Mouse (Mus musculus) granulocyte monocyte progenitor cell, adult 5-6 weeks (primary cell): ENCODE data around the gene Trappc2l. TPM values are rescaled to one million over a fixed set of nuclear protein-coding genes. Genes with fewer than 3 reads are reported as not detected.
"Not testable (repeated sequence)": the region's sequence is repeated elsewhere in the genome, so short reads cannot be mapped to it uniquely, and the experiment has no call there.

ENCODE experiments used
- ATAC-seq: replicated peaks from 2 replicates; pipeline ENCODE4 v1.8.0; 2016; ENCODE audit warnings: mild to moderate bottlenecking, moderate TSS enrichment, inconsistent platforms; ENCODE audit not compliant: poor library complexity, severe bottlenecking
- total RNA-seq, 2 experiments: library from RNA; stranded (forward) in 1 of 2; stranded (reverse) in 1 of 2; fragments of 200-712, 200-1000 nt in 1 of 2; fragments of >200 nt in 1 of 2; fragmentation: Nextera tagmentation in 1 of 2; gene quantifications; 2 replicates each; pipeline ENCODE4 v1.2.3; 2014 to 2017

The Trappc2l gene
- total RNA-seq (2014; fragmentation: Nextera tagmentation) (41.0 and 55.7 TPM in 2 replicates), total RNA-seq (2017) (16.1 and 21.7 TPM in 2 replicates)

DNA sequence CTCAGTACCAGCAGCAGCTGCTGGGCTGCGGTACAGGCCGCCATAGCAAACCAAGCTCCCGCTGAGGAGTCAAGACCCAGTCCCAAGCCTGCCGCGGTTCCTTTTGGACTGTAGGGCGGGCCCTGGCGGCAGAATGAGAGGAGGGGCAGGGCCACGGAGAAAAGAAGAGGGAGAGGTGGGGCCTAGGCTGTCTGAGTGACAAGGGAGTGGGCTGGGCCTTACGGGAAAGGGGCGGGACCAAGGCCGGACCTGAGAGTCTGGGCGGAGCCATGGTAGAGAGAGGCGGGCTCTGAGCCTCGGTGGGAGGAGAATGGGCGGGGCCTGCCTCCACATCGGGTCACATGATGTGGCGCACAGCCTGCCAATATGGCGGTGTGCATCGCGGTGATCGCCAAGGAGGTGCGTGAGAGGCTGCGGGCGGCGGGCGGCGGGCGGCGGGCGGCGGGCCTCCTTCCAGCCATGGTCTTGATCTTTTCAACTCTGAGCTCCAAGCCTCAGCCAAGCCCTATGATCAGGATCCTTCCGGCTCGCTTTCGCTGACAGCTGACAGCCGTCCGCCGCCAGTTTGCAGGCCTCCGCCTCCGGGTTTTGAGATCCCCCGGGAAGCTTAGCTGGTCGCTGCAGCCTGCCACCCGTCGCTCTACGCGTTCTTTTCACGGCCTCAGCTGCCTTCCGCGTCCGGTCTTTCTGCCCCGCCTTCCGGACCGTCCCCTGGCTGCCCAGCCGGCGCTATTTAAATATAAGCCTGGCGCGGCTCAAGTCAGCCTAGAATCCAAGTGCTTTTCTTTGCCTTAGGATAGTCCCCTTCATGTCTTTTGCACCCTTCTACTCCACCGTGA, at the start of gene Trappc2l, which contains the start of gene Galns:
Trappc2l (plus strand) TSS at position 346 of the 839 bp plus-strand sequence.
Galns (minus strand) TSS at position 169 of the 839 bp plus-strand sequence.
- ATAC-seq, result peak; percentile 96

DNA sequence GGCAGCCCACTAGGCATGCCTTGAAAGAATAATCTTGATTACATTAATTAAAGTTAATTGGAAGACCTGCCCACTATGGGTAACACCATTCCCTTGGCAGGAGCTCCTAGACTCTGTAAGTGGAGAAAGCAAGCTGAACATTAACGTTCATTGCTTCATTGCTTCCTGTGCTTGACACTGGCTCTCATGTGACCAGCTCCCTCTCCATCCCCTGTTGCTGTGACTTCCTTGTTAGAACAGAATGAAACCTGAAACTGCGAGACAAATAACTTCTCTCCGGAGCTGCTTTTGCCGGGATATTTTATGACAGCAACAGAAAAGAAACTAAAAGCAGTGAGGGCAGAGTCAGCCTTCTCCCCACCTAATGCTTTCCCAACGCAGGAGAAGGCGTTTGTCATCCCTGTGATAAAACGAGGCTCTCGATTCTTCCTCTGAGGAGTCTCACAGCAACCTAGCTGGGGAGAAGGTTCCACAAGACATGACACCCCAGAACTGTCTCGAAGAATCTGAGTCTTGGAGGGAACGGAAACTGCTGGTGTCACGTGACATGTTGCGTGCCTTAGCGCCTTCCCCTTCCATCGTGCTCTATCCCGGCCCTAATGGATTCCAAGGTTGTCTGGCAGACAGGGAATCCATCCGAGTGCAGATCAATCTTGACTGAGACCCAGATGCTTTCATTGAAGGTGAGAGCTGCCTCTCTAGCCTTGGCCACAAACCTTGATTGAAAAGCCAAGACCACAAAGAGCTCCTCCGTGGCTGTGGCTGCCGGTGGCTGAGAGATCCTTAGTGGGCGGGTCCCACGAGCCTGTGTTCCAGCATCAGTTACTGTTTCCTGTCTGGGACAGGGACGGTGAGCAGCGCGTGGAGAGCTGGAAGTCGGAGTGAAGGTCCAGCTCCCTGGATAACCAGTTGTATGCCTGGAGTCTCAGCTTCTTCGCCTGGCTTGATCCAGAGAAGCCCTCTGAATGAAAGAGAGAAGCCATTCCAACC, 46.8 kb upstream of the Trappc2l start:
- ATAC-seq, result peak; percentile 51

DNA sequence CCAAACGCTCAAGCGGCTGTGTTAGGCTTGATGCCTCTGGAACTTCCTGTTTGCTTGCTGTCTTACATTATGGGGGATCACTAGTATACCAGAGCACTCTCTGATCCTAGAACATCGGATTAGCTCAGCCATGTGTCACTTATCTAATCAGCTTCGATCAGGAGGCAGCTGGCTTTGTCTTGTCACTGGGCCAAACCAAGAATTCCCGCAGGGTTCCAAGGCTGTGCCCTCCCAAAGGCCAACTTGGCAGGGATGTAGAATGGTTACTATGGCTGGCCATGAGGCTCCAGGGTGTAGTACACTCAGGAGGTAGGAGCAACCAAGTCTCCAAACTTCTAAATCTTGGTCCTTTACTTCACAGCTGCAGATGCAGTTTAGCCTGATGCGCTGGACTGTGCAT, 44.7 kb upstream of the Trappc2l start:
- ATAC-seq, result no peak

DNA sequence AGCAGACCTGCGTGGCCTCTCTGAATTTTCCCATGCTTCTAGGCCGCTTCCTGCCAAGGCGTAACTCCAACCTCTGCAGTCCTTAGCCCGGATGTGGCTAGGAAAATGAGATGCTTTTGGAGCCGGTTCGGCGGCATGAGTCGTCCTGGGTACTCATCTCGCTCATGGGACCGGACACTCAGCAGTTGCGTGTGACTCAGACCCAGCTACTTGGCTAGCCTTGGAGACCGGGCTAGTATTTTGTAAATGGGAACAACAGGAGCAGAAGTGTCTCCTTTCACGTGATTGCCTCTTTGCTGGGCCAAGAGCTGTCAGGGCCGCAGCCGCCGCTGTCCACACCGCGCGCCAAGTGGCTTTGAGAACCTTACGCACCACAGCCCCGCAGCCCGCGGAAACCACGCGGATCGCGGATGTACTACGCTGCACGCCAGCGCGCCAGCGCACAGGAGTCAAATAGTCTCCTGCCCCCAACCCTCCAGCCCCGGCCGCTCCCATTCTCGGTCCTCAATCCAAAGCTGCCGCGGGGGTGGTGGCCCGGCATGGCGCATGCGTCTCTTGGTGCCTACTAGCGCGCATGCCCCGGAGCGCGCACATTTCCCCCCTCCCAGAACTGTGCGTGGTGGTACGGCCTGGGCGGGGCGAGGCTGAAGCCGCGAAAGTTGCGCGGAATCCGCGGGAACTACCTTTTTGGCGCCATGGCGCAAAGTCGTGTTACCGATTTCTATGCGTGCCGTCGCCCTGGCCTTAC, 43.9 kb upstream of the Trappc2l start, which contains the start of gene Cdt1:
Cdt1 (plus strand) TSS at position 655 of the 748 bp plus-strand sequence.
- peak; percentile 71 for ATAC-seq

DNA sequence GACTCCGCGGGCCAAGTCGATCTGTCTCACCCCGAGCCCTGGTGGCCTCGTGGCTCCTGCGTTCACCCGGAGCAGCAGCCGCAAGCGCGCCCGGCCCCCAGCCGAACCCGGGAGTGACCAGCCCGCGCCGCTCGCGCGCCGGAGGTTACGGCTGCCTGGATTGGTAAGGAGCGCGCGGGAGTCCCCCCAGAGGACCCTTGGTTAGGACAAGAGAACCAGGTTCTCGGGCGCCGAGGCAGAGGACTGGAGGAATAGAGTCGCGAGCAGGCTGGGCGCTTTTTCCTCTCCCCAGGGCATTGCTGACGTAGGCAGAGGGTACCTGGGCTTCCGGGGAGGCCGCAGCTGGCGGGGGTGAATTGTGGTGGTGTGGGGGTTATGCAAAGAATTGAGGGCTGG, 43.3 kb upstream of the Trappc2l start:
- no peak for ATAC-seq

DNA sequence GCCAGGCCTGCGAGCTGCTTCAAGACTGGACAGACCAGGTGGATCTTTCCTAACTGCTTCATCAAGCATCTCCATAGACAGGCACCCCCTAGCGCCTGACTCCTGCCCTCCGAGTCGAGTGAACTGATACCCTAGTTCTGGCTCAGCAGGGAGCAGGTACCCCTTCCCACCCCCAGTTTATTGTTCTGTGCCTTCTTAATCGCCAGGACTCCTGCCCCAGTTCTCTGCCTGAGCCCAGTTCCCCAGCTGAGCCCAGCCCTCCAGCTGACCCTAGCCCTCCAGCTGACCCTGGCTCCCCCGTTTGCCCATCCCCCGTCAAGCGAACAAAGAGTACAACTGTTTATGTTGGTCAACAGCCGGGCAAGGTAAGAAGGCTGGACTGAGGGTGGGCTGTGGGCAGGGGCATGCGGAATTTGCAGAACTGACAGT, 42.5 kb upstream of the Trappc2l start:
- ATAC-seq, result no peak

DNA sequence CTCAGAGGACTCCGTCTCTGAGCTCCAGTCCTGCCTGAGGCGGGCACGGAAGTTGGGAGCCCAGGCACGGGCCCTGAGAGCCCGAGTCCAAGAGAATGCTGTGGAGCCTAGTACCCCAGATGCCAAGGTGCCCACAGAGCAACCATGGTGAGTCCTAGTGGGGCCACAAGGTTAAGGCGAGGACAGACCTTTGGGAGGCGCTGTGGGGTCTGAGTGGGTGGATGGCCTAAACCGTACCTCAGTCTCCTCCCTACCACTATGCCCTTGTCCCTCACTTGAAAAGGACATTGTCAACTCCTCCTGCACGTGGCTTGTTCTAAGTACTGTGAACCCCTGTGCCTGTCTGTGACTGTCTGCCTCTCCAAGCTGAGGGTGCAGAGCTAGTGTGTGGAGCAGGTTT, 42.1 kb upstream of the Trappc2l start:
- no peak for ATAC-seq

DNA sequence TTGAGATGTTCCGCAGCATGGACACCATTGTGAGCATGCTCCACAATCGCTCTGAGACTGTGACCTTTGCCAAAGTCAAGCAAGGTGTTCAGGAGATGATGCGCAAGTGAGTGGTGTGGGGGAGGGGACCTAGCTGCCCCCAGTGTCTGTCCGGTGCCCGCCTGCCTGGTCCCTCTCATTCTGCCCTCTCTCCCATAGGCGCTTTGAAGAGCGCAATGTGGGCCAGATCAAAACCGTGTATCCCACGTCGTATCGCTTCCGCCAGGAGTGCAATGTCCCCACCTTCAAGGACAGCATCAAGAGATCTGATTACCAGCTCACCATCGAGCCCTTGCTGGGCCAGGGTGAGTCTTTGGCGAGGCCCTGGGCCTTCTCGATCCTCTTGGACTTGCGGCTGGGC, 41.4 kb upstream of the Trappc2l start:
- ATAC-seq, result no peak

DNA sequence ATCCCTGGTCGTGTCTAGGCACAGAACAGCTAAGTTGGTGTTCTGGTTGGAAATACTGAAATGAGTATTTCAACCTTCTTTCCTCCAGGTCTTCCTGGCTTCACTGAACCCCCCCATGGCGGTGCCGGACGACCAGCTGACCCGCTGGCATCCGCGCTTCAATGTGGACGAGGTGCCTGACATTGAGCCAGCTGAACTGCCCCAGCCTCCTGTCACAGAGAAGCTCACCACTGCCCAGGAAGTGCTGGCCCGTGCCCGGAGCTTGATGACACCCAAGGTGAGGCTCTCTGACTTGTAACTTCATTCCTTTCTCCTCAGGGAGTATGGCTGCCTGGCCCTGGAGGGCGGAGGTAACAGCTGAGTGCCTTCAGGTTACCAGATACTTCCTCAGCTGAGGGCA, 40.3 kb upstream of the Trappc2l start:
- no peak for ATAC-seq

DNA sequence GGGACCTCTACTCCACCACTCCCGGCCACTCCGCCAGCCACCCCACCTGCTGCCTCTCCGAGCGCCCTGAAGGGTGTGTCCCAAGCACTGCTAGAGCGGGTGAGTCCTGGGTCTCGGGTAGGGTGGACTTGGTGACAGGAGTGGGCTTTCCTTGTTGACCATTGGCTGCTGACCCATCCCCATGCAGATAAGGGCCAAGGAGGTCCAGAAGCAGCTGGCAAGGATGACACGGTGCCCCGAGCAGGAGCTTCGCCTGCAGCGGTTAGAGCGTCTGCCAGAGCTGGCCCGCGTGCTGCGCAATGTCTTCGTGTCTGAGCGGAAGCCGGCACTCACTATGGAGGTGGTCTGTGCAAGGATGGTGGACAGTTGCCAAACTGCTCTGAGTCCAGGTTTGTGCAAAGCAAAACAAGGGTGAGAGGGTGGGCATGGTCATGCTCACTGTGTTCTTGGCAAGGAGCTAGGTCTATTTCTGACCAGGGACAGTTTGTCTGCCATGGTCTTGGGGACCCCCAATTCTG, 39.6 kb upstream of the Trappc2l start:
- no peak for ATAC-seq

DNA sequence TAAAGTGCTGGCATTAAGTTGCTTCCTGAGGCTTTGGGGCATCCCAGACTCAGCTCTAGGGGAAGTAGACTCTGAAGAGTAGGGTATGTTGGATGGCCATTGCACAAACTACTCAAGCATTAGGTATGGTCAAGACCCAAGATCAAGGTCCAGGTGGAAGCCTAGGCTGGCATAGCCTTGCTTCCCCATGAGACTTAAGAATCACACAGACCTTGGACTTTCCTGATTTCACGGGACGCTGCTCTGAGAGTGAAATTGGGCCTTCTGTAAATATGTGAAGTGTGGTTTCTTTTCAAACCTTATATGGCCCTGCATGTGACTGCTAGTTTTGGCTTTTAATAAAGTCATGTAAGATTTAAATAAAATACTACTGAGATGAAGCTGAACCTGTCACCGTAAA, 38.7 kb upstream of the Trappc2l start:
- ATAC-seq, result no peak

DNA sequence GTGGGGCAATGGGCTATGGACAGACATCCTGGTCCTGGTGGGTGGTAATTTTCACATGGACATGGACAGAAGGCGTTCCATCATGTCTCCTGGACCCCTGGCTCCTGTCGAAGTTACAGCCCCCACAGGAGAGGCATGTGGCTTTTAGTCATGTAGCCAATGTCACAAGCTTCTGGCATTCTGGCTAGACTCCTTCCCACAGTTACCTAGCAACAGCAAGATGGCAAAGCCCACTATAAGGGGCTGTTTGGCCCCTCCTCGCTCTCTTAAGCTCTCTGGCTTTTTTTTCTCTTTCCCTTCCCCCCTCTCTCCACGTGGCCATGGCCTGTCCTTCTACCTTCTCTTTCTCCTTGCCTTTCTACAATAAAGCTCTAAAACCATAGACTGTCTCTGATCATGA, 38.3 kb upstream of the Trappc2l start:
- ATAC-seq, result not testable (repeated sequence)

DNA sequence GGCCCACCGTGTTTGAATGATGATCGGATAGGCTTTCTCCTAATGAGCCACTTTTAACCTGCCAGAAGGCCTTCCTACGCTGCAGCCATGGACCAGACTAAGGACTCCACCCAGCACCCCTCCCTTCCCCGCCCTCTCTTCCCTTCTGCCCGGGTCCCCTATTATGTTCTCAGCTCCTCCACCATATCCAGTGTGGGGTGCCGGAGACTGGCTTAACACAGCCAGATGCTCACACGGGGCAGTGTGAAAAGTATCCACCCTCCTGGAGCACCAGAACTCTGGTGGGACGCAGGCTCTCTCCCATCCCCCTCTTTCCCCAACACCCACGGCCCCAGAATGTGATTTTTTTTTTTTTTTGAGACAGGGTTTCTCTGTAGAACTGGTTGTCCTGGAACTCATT, 37.9 kb upstream of the Trappc2l start:
- no peak for ATAC-seq

DNA sequence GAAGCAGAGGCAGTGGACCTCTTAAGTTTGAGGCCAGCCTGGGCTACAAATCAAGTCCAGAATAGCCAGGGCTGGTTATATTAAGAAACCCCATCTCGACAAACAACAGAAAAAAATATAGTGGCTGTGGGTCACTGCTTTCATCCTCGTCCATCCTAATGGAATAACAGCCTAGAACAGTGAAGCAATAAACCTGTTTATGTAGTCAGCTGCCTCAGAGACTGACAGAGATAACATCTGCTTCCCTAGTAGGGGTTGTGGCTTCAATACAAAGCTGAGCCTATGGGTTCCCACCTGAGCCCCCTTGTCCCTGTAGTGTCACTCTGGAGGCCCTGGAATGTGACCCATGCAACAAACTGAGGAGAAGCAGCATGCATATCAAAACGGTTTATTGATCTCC, 37.2 kb upstream of the Trappc2l start:
- no peak for ATAC-seq

DNA sequence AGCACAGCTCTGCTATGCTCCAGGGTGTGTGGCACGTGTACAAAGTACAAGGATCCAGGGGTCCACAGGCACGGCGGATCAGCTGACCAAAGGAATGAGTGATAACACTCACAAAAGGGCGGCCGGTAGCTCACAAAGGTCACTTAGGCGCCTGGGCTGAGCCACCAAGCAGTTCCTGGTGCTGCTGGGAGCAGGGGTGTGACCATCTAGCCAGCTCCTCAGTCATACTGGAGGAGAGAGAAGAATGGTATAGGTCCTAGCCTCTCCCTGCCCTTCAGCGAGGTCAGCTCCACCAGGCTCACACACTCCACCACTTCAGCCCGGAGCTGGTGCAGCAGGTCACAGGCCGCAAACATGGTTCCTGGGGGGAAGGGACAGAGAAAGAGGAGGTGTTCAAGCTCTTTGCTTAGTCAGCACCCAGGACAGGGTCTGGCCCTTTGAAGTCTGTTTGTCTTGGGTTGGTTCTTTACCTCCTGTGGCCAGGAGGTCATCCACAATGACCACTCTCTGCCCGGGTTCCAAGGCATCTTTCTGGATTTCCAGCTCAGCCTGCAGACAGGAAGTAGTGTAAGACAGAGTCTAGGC, 36.7 kb upstream of the Trappc2l start:
- no peak for ATAC-seq

DNA sequence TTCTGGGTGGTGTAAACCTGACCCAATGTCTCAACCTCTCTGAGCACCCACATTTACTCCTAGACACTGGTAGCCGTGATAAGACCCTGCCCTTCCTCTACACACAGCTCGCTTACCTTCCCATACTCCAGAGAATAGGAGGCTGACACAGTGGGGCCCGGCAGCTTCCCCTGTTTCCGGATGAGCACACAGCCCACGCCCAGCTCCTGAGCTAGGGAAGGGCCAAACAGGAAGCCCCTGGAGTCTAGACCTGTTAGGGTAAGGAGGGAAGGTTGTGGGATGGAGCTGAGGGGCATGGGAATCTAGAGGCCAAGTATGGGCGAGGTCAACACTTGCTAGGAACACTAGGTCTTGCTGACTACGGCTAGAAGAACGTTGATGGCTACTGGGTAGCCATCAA, 36.2 kb upstream of the Trappc2l start:
- ATAC-seq, result no peak

DNA sequence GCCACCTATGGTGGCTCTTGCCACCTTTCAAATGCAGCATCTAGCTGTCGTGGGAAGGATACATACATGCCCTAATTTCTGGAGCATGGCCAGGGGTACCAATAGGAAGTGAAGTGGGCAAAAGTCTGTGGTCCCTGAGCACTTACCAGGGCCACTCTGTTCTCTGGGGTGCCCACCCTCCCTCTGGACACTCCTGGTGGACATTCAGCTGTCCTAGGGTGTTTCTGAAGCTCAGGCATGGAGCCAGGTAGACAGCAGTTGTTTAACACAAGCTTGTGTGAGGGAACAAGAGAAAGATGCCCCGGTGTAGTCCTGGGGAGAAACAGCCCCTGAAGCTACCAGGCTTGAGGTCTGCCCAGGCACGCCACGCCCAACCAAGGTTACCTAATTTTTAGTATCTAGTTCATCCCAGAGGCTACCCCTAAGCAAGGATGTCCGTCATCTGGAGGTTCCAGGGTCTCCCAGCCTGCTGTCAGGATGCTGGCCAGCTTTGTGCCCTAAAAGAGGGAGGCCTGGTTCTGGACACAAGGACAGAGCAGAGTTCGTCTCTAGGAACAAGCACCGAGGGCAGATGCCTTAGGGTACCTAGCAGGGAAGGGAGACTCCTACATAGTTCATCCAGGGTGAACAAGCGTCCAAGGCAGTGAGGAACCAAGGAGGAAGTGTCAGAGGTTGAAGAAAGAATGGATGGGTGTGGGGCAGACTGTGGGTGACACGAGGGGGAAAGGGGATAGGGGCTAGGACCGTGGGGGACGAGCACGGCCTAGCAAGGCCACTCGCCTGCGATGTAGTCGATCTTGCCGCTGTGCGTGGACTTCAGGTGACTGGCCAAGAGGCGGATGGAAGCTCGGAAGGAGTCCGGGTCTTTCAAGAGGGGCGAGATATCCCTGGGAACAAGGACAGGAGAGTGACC, 35.4 kb upstream of the Trappc2l start:
- ATAC-seq, result 0 out of 2 replicates have a peak, but pooled peaks have one; percentile 6

DNA sequence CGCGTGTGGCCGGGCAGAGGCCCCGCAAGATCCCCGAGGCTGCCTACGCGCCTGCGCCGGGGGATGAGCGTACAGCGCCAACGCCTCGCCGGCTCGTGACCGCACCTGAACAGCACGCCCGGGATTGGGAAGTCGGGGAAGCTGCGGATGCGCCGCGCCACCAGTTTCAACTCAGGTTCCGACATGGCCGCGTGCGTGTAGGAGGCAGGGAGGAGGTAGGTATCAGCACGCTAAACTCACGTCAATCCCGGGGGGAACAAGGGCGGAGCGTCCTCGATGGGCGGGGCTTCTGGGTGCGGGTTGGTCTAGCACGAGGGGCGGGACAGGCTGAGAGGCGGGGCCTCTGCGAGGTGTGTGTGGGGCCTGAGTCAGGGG, 34.8 kb upstream of the Trappc2l start, which contains the start of gene Aprt:
Aprt (minus strand) TSS at position 262 of the 375 bp plus-strand sequence.
- peak; percentile 94 for ATAC-seq
